Mouse (Mus musculus) myocyte (in vitro differentiated cells): ENCODE measurements around the gene Igfbp3.

Experiments
- MAX ChIP-seq: IDR thresholded peaks from one replicate; pipeline ENCODE4 v1.6.1; 2011; ENCODE audit warnings: low read depth, mild to moderate bottlenecking, control low read depth
- MYOG ChIP-seq, 3 experiments: IDR thresholded peaks; one replicate each; pipeline ENCODE4 v1.6.1; 2011; ENCODE audit warnings: control low read depth in 2 of 3, low read depth in 2 of 3, mild to moderate bottlenecking in 2 of 3; ENCODE audit not compliant: insufficient read length in 2 of 3, control insufficient read depth in 1 of 3, insufficient read depth in 1 of 3
- POLR2A ChIP-seq: IDR thresholded peaks from one replicate; pipeline ENCODE4 v1.6.1; 2011; ENCODE audit warnings: low read depth, mild to moderate bottlenecking, control low read depth, moderate library complexity; ENCODE audit not compliant: insufficient read length
- POLR2AphosphoS2 ChIP-seq: IDR thresholded peaks from one replicate; pipeline ENCODE4 v1.6.1; 2011; ENCODE audit warnings: low read depth, control low read depth; ENCODE audit not compliant: insufficient read length
- TCF12 ChIP-seq: IDR thresholded peaks from one replicate; pipeline ENCODE4 v1.6.1; 2011; ENCODE audit warnings: mild to moderate bottlenecking, control low read depth; ENCODE audit not compliant: poor library complexity, insufficient read depth, severe bottlenecking
- TCF3 ChIP-seq: IDR thresholded peaks from one replicate; pipeline ENCODE4 v1.6.1; 2011; ENCODE audit warnings: low read depth, control low read depth; ENCODE audit not compliant: insufficient read length
- USF1 ChIP-seq: IDR thresholded peaks from one replicate; pipeline ENCODE4 v1.6.1; 2011; ENCODE audit warnings: low read depth, mild to moderate bottlenecking, control low read depth, moderate library complexity

- TF ChIP-seq POLR2A, result no peak
- no peak for TF ChIP-seq USF1
- TF ChIP-seq MAX, result no peak
- TF ChIP-seq TCF12, result no peak
- no peak for TF ChIP-seq TCF3
- TF ChIP-seq MYOG (IDR thresholded peaks at IDR 0.05; ENCODE audit: control insufficient read depth in 1 of 3, insufficient read depth in 1 of 3, insufficient read length in 2 of 3, low read depth in 2 of 3), result no peak
- TF ChIP-seq POLR2AphosphoS2, result no peak
Measured at GRCm38 (mm10) chr11:7236751-7237150, 23.0 kb upstream of the Igfbp3 start.
